Comparison of ENCODE assay signal across 31 mouse cellular contexts in genomic region chr10:29175656-29176055, GRCm38 (mm10). TPM values are rescaled to one million over a fixed set of nuclear protein-coding genes. Genes with fewer than 3 reads are reported as not detected.
A peak's percentile ranks its signal among the peaks of the same experiment; 100 is the strongest.
DNase-seq lines count a peak whose midpoint lies in the region; ATAC-seq and TF ChIP-seq lines count a peak whose summit lies in the region.
"Had no signal": no experiment of that assay in that cellular context is flagged by ENCODE, and none has a peak within 500 bp of the region (broad histone marks: within the 10 kb centered on the region; RNA-seq: fewer than 3 reads in every experiment).

No protein-coding gene starts in this region.

- H3K9ac ChIP-seq in forebrain, embryonic 13.5 days: no peak overlapping the region
- H3K9ac ChIP-seq in forebrain, postnatal 0 days: no peak overlapping the region
- H3K9ac ChIP-seq: embryonic facial prominence, embryonic 13.5 days; heart, embryonic 13.5 days; hindbrain, embryonic 14.5 days had no signal

- no peak for TF ChIP-seq CTCF in forebrain, postnatal 0 days (IDR thresholded peaks at IDR 0.05; ENCODE audit: low read depth)

- H3K27ac ChIP-seq in forebrain, embryonic 13.5 days: 0 out of 2 replicates have a peak overlapping the region, but pooled peaks have one; percentile 10
- no peak overlapping the region for H3K27ac ChIP-seq in forebrain, postnatal 0 days (ENCODE audit: low read depth, low read length)
- H3K27ac ChIP-seq: embryonic facial prominence, embryonic 13.5 days; forebrain, embryonic 10.5 days; heart, adult 2 months; heart, embryonic 10.5 days; heart, embryonic 13.5 days; hindbrain, embryonic 14.5 days had no signal

- peaks cover 58% of the 10 kb centered on the region for H3K36me3 ChIP-seq in forebrain, embryonic 13.5 days (ENCODE audit: poor library complexity, severe bottlenecking)
- peaks cover 45% of the 10 kb centered on the region for H3K36me3 ChIP-seq in forebrain, postnatal 0 days (ENCODE audit: insufficient read depth)
- H3K36me3 ChIP-seq: embryonic facial prominence, embryonic 13.5 days; heart, embryonic 10.5 days; heart, embryonic 13.5 days had no signal

- H3K4me1 ChIP-seq in forebrain, embryonic 13.5 days: peaks cover 18% of the 10 kb centered on the region
- no peaks in the 10 kb centered on the region for H3K4me1 ChIP-seq in forebrain, postnatal 0 days (ENCODE audit: insufficient read depth)
- H3K4me1 ChIP-seq: embryonic facial prominence, embryonic 13.5 days; heart, embryonic 10.5 days; heart, embryonic 13.5 days had no signal

- WGBS in forebrain, embryonic 13.5 days: 75% methylated on average over 3 of the region's 3 CpGs
- WGBS in forebrain, postnatal 0 days: 57% methylated on average over 3 of the region's 3 CpGs

- H3K9me3 ChIP-seq in forebrain, embryonic 13.5 days (replicated peaks): peaks cover 12% of the 10 kb centered on the region
- no peaks in the 10 kb centered on the region for H3K9me3 ChIP-seq in forebrain, postnatal 0 days (ENCODE audit: low read length)
- H3K9me3 ChIP-seq: embryonic facial prominence, embryonic 13.5 days; heart, embryonic 10.5 days; heart, embryonic 13.5 days had no signal

- no peak overlapping the region for H3K4me3 ChIP-seq in forebrain, embryonic 13.5 days
- no peak overlapping the region for H3K4me3 ChIP-seq in forebrain, postnatal 0 days (ENCODE audit: low read depth, low read length)
- H3K4me3 ChIP-seq: embryonic facial prominence, embryonic 13.5 days; erythroblast, embryonic 14.5 days; forebrain, embryonic 10.5 days; heart, adult 2 months; heart, embryonic 10.5 days; heart, embryonic 13.5 days had no signal

- no peaks in the 10 kb centered on the region for H3K27me3 ChIP-seq in forebrain, embryonic 13.5 days
- no peaks in the 10 kb centered on the region for H3K27me3 ChIP-seq in forebrain, postnatal 0 days (ENCODE audit: insufficient read depth, low read length)
- H3K27me3 ChIP-seq: embryonic facial prominence, embryonic 13.5 days; heart, embryonic 13.5 days had no signal

- peak; percentile 9 for DNase-seq in embryo, embryonic 10 days (ENCODE audit: low spot score)
- no peak for DNase-seq in embryo, embryonic 11 days
- no peak for DNase-seq in forebrain, postnatal 0 days
- peak; percentile 35 for DNase-seq in layer of hippocampus, adult 11-12 months (ENCODE audit: low spot score)
- no peak for DNase-seq in layer of hippocampus, postnatal 10 days (ENCODE audit: low spot score in 2 of 2)
- DNase-seq in layer of hippocampus, adult 9-10 months (ENCODE audit: low spot score): peak; percentile 32
- DNase-seq: adrenal gland, postnatal 10 days; adrenal gland, postnatal 36 days; cerebellum, adult 11 months; cerebellum, adult 8-10 months; cerebellum, postnatal 10 days; cerebellum, postnatal 36 days; gastrocnemius, postnatal 10 days; gastrocnemius, postnatal 36 days; heart, adult 2 months; heart, postnatal 14 days; heart, postnatal 4 days; kidney, adult 2 months had no signal

- peak; percentile 31; the same call in 1 of the 2 replicates for ATAC-seq in forebrain, embryonic 13.5 days
- no peak for ATAC-seq in forebrain, postnatal 0 days
- ATAC-seq in erythroid progenitor cell, adult 5-6 weeks (replicated peaks; ENCODE audit: low FRiP score, poor library complexity, severe bottlenecking): no peak
- ATAC-seq: intestine, postnatal 0 days had no signal

- H3K4me2 ChIP-seq in forebrain, embryonic 13.5 days: no peak overlapping the region
- no peak overlapping the region for H3K4me2 ChIP-seq in forebrain, postnatal 0 days (ENCODE audit: low read depth)
- H3K4me2 ChIP-seq: embryonic facial prominence, embryonic 13.5 days; heart, embryonic 13.5 days; hindbrain, embryonic 14.5 days had no signal

RNA-seq across cellular contexts. Expression of gene Gm49353, which starts 23.1 kb away (rescaled TPM):
- polyA plus RNA-seq in forebrain, embryonic 13.5 days (2015; fragmentation: Nextera tagmentation; extraction: Ambion mirVana): 13.0 and 19.1 TPM in 2 replicates
- total RNA-seq in forebrain, postnatal 0 days (2014; rRNA removed): 33.2 and 38.7 TPM in 2 replicates
- 11.0 and 17.0 TPM in 2 replicates for polyA plus RNA-seq in forebrain, postnatal 0 days (2015; fragmentation: Nextera tagmentation; extraction: Ambion mirVana)
- total RNA-seq in layer of hippocampus, postnatal 10 days (2021): 10 to 100 TPM; 20.5 to 36.9 TPM
- total RNA-seq in erythroid progenitor cell, adult 5-6 weeks (2015; ENCODE audit: low replicate concordance): not detected in 2 replicates
- not detected in 2 replicates for total RNA-seq in erythroid progenitor cell, adult 5-6 weeks (2017; ENCODE audit: low replicate concordance)
- total RNA-seq: gastrocnemius, adult 18-20 months; gastrocnemius, postnatal 36 days; granulocyte monocyte progenitor cell, adult 5-6 weeks; heart, adult 2 months; heart, postnatal 14 days; heart, postnatal 4 days had no signal
- polyA plus RNA-seq: erythroblast, embryonic 14.5 days; heart, adult 2 months; heart, embryonic 10.5 days; heart, embryonic 13.5 days; heart, embryonic 16.5 days; intestine, embryonic 14.5 days; kidney, adult 2 months had no signal

RNA-seq across cellular contexts. Expression of gene Soga3, which starts 32.0 kb away (rescaled TPM):
- 60.4 and 65.3 TPM in 2 replicates for polyA plus RNA-seq in forebrain, embryonic 13.5 days (2015; fragmentation: Nextera tagmentation; extraction: Ambion mirVana)
- total RNA-seq in forebrain, postnatal 0 days (2014; rRNA removed): 176 and 180 TPM in 2 replicates
- polyA plus RNA-seq in forebrain, postnatal 0 days (2015; fragmentation: Nextera tagmentation; extraction: Ambion mirVana): 73.3 and 129 TPM in 2 replicates
- 100 to 1,000 TPM; 171 to 188 TPM for total RNA-seq in layer of hippocampus, postnatal 10 days (2021)
- total RNA-seq in erythroid progenitor cell, adult 5-6 weeks (2015; ENCODE audit: low replicate concordance): not detected in 2 replicates
- total RNA-seq in erythroid progenitor cell, adult 5-6 weeks (2017; ENCODE audit: low replicate concordance): not detected in 2 replicates
- total RNA-seq: gastrocnemius, adult 18-20 months; gastrocnemius, postnatal 36 days; granulocyte monocyte progenitor cell, adult 5-6 weeks; heart, adult 2 months; heart, postnatal 14 days had no signal
- polyA plus RNA-seq: erythroblast, embryonic 14.5 days had no signal

RNA-seq across cellular contexts. Expression of gene 9330159F19Rik, which starts 35.8 kb away (rescaled TPM):
- polyA plus RNA-seq in forebrain, embryonic 13.5 days (2015; fragmentation: Nextera tagmentation; extraction: Ambion mirVana): 22.8 and 23.1 TPM in 2 replicates
- 88.2 and 98.6 TPM in 2 replicates for total RNA-seq in forebrain, postnatal 0 days (2014; rRNA removed)
- polyA plus RNA-seq in forebrain, postnatal 0 days (2015; fragmentation: Nextera tagmentation; extraction: Ambion mirVana): 17.4 and 23.8 TPM in 2 replicates
- total RNA-seq in layer of hippocampus, postnatal 10 days (2021): 10 to 100 TPM; 93.0 to 95.5 TPM
- total RNA-seq in erythroid progenitor cell, adult 5-6 weeks (2015; ENCODE audit: low replicate concordance): not detected in 2 replicates
- total RNA-seq in erythroid progenitor cell, adult 5-6 weeks (2017; ENCODE audit: low replicate concordance): not detected in 2 replicates
- total RNA-seq: granulocyte monocyte progenitor cell, adult 5-6 weeks had no signal
- polyA plus RNA-seq: erythroblast, embryonic 14.5 days had no signal

Comparison
In these comparisons a context has a peak if more than half of its experiments do, and no peak if none do; other contexts are left out.
1. DNase-seq: peak in embryo, embryonic 10 days (single experiment), layer of hippocampus, adult 11-12 months (single experiment) and layer of hippocampus, adult 9-10 months (single experiment); none in embryo, embryonic 11 days (single experiment), forebrain, postnatal 0 days (single experiment) and layer of hippocampus, postnatal 10 days (0 of 2).
2. RNA of gene Gm49353, which starts 23.1 kb away (total RNA-seq): 33.2 to 38.7 TPM in forebrain, postnatal 0 days and 20.5 to 36.9 TPM in layer of hippocampus, postnatal 10 days; not detected in erythroid progenitor cell, adult 5-6 weeks; every median in the first group is over 10 times any median in the second.
3. RNA of gene Soga3, which starts 32.0 kb away (total RNA-seq): 171 to 188 TPM in layer of hippocampus, postnatal 10 days and 176 to 180 TPM in forebrain, postnatal 0 days; not detected in erythroid progenitor cell, adult 5-6 weeks; every median in the first group is over 100 times any median in the second.
4. RNA of gene 9330159F19Rik, which starts 35.8 kb away (total RNA-seq): 88.2 to 98.6 TPM in forebrain, postnatal 0 days and 93.0 to 95.5 TPM in layer of hippocampus, postnatal 10 days; not detected in erythroid progenitor cell, adult 5-6 weeks; every median in the first group is over 10 times any median in the second.